Mouse (Mus musculus) megakaryocyte, adult 5-6 weeks (primary cell): Measurements from ENCODE around the gene Spata4. TPM values are rescaled to one million over a fixed set of nuclear protein-coding genes. Genes with fewer than 3 reads are reported as not detected.
"Not testable (repeated sequence)": the region's sequence is repeated elsewhere in the genome, so short reads cannot be mapped to it uniquely, and the experiment has no call there.

Experiments
- ATAC-seq: 2 replicates; pipeline ENCODE4 v1.8.0; 2016; ENCODE audit warnings: mild to moderate bottlenecking, inconsistent platforms; ENCODE audit not compliant: poor library complexity, severe bottlenecking
- total RNA-seq, 2 experiments: library from RNA; stranded (forward) in 1 of 2; stranded (reverse) in 1 of 2; fragments of 153-499, 151-499 nt in 1 of 2; fragments of 221-1000, 200-1000 nt in 1 of 2; gene quantifications; 2 replicates each; pipeline versions ENCODE4 v1.2.3 to v1.2.4; 2015 to 2017

The Spata4 gene
- 0.22 TPM in 1 of 2 replicates, not detected in the other for total RNA-seq (2015)
- total RNA-seq (2017) = not detected in 2 replicates

GRCm38 (mm10) chr8:54600671-54601251, at the start of gene Spata4:
Gene Spata4 (plus strand): TSS chr8:54600781.
- ATAC-seq = no peak

- ATAC-seq = no peak
These were observed 45.7 kb upstream of the Spata4 start for GRCm38 (mm10) chr8:54554921-54555320.

GRCm38 (mm10) chr8:54562137-54562536, 38.4 kb upstream of the Spata4 start:
- ATAC-seq = peak; percentile 77

GRCm38 (mm10) chr8:54565181-54565580, 35.4 kb upstream of the Spata4 start:
- no peak for ATAC-seq

GRCm38 (mm10) chr8:54565603-54566260, 34.8 kb upstream of the Spata4 start:
- peak; percentile 62 for ATAC-seq

GRCm38 (mm10) chr8:54567168-54567567, 33.4 kb upstream of the Spata4 start:
- ATAC-seq = no peak

- ATAC-seq = no peak
These were observed 29.7 kb upstream of the Spata4 start for GRCm38 (mm10) chr8:54570618-54571609.

- ATAC-seq = no peak
These were observed 19.1 kb upstream of the Spata4 start for GRCm38 (mm10) chr8:54581436-54581835.

DNA sequence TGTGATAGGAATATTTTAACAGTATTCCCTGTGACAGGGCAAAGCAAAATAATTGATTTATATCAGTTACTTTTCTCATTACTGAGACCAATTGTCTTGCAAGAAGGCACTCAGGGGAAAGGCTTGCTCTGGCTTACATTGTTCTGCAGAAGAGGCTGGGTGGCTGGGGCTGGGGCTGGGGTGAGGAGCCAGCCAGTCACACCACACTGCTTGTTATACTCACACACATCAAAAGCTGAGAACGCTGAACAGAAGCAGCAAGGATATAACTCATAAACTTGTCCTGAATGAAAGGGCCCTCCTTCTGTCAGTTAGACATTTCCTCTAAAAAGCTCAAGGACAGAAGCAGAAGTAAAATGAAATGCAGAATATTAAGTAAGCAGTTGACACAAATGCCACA, 17.7 kb upstream of the Spata4 start:
- no peak for ATAC-seq

DNA sequence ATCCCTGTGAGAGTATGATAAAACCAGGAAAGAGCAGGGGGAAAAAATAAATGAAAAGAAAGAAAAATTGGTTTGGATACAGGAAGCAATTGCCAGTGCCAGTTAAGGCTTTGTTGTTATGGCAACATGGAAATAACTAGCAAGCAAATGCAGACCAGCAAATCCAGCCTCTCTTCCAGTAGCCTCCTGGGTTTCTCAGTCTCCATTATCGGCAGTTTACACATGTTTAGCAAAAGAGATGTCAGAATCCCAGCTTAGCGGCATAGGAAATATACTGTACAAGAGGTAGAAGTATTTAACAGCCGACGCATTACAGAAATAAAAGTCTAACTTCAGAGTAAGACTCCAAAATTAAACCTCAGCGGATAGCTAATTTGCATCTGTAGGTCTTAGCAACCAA, 5.9 kb upstream of the Spata4 start:
- no peak for ATAC-seq

- no peak for ATAC-seq
These were observed 4.5 kb upstream of the Spata4 start for GRCm38 (mm10) chr8:54596051-54596450.

DNA sequence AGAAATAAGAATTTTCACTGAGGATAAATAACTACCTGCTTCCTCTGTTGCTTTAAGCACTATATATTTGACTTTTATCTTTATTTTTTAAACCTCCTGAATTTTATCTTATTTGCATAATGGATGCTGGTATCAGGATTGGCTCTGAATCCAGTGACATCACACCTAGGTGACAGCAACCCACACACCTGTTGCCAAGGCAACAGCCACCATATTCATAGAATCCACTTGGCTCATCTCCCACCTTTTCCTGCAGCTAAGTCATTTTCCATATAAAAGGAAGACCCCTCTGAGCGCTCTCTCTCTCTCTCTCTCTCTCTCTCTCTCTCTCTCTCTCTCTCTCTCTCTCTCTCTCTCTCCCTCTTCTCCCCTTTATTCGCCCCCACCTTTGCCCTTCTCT, 3.6 kb upstream of the Spata4 start:
- ATAC-seq = no peak

- ATAC-seq = no peak
These were observed 3.2 kb upstream of the Spata4 start for GRCm38 (mm10) chr8:54597386-54597785.

DNA sequence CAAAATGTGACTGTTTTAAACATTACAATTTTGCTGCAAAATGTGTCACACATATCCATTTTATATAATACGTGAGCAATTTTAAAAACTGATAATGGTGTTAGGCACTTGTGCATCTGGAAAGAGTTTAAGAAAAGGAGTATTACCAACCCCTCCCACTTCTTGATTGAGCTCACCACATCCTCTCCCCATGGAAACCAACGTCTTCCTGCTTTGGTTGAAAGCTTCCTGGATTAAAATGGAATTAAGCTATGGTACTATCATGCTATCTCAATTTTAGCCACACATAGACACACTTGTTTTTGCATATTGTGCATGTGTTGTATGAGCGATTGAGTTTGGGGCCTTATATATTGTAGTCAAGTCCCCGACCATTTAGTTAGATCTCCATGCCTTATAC, 2.9 kb downstream of the Spata4 start:
- no peak for ATAC-seq

DNA sequence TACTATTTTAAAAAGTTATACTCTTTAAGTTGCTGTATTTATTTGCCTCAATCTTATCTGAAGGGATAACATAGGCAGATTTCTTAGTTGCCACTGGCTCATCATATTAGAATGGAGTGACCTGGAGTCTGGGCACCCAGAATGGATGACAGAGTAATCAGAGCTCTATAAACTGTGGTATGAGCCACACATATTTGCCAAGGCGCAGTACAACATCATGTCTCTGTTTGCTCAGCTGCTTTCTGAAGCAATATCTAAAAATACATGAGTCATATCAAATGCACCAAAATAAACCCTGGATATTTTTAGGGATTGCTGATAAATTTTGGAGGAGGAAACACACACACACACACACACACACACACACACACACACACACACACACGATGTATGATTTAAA, 8.8 kb downstream of the Spata4 start:
- ATAC-seq = no peak

DNA sequence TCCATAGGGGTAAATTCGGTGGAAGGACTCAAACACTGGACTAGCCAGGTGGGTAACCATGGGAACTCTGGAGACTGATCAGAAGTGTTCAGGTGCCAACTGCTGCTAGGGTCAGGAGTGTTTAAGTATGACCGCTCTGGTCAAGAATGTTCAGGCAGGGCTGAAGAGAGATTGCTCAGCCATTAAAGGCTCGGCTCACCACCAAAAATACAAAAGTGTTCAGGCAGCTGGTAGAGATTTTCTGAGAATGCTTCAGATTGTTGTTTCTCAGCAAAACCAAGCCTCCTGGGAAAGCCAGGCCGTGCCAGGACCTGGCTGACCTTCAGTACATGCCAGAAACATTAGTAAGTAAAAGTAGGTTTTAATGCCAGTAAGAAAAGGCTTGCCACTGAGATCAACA, 9.7 kb downstream of the Spata4 start:
- ATAC-seq = no peak

DNA sequence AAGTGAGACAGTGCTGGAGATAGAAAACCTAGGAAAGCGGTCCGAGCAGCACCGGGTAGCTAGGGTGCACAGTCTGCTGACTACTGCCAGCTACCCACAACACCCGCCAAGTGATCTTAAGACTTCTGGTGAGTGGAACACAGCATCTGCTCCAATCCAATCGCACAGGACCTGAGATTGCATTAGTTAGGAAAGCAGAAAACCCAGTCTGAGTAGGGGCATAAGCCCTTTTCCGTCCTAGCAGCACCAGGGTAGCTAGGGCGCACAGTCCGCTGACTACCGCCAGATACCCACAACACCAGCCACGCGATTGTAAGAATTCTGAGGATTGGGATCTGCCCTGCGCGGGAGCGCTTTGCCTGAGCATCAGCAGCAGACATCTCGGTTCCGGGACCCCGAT, 16.1 kb downstream of the Spata4 start:
- not testable (repeated sequence) for ATAC-seq

GRCm38 (mm10) chr8:54638634-54639033, 38.1 kb downstream of the Spata4 start:
- ATAC-seq = no peak
